Mouse (Mus musculus) CD4-positive, CD25-positive, alpha-beta regulatory T cell, adult 2 months (primary cell): ENCODE results near the gene Mrtfb.
A peak's percentile ranks its signal among the peaks of the same experiment; 100 is the strongest.

Source experiments
- DNase-seq: peaks from one replicate; pipeline ENCODE4 v3.0.0-alpha.2; 2012; ENCODE audit warnings: low read depth, low spot score

The Mrtfb gene

GRCm38 (mm10) chr16:13255855-13256635 is at the start of gene Mrtfb:
TSS of gene Mrtfb (plus strand) at chr16:13256481.
- DNase-seq: peak; percentile 95

DNA sequence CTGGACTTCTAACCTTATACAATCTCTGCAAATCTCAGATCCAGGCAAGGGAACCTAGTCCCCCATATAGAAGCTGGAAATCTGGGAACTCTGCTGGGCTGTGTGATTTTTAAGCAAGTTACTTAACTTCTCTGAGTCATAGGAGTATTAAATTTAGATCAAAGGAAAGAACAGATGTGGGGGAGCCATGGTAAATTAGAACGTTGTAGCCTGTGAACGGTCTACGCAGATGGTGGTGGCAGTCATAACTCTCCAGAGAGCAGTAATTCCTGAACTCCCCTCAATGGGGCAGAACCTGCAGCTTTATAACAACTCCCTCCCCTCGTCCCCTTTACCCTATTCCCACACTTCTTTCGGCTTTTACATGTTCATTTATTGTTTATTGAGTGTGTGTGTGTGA is 48.6 kb upstream of the Mrtfb start:
- DNase-seq: no peak

DNA sequence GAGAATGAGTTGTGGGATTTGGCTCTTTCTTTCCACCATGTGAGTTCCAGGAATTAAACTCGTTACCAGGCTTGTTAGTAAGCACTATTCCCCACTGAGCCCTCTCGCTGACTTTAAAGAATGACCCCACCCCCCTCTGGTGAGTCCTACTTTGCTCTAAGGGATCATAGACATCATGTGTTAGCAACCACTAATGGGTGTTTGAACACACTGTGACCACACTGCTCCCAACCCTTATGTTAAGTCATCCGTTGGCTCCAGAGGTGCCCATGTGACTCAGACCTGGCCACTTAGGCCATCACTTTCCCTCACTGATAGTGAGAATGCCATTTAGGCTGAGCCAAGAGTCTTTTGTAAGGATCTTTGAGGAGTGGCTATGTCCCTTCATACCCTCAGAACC is 48.2 kb upstream of the Mrtfb start:
- DNase-seq: no peak

GRCm38 (mm10) chr16:13212781-13213180 is 43.5 kb upstream of the Mrtfb start:
- no peak for DNase-seq

DNA sequence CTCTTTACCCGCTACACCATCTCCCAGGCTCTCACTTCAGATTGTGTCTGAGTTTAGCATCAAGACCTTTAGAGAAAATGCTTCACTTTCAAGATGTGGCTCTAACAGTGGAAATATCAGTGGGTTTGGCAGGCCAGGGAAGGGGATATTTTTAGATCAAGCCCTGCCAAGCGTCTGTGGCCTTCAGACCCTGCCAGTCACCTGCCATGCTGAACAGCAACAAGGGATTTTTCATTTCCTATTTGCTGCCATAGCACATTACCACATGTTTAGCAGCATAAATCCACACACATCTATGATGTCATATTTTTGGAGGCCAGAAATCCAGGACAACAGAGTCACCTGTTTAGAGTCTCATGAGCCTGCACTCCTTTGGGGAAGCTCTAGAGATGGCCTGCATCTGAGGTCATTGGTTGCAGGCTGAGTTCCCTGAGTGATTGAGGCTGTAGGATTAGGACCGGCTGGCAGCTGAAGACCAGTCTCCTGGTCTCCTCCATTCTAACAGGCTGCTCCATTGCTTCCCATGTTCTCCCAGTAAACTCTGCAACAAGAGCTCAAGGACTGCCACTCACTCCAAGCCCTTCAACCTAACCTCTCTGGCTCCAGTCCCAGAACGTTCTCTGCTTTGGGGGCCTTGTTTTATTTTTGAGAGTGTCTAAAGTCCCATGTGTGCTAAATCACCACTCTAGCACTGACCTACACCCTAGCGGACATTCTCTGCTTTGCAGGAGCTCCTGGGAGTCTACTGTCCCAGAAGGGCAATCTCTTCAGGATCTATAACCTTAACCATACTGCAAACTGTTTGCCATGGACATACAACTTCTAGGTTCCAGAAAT is 39.9 kb upstream of the Mrtfb start:
- no peak for DNase-seq

- no peak for DNase-seq
Measured at GRCm38 (mm10) chr16:13217951-13218350, 38.3 kb upstream of the Mrtfb start.

DNA sequence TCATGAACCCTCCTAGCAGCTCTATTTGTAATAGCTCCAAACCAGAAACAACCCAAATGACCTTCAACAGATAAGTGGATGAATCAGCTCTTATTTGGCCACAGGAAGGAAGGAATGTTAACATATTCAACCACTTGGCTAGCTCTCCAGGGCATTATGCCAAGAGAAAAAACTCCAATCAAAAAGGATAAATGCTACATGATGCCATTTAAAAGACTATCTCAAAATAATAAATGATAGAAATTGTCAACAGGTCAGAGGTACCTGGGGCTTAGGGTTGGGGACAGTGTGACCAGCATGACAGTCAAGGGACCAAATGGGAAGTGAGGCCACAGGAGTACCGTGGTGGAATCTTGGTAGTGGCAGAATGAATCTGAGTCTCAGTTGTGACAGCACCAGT is 34.8 kb upstream of the Mrtfb start:
- DNase-seq: no peak

GRCm38 (mm10) chr16:13232043-13232442 is 24.2 kb upstream of the Mrtfb start:
- no peak for DNase-seq

DNA sequence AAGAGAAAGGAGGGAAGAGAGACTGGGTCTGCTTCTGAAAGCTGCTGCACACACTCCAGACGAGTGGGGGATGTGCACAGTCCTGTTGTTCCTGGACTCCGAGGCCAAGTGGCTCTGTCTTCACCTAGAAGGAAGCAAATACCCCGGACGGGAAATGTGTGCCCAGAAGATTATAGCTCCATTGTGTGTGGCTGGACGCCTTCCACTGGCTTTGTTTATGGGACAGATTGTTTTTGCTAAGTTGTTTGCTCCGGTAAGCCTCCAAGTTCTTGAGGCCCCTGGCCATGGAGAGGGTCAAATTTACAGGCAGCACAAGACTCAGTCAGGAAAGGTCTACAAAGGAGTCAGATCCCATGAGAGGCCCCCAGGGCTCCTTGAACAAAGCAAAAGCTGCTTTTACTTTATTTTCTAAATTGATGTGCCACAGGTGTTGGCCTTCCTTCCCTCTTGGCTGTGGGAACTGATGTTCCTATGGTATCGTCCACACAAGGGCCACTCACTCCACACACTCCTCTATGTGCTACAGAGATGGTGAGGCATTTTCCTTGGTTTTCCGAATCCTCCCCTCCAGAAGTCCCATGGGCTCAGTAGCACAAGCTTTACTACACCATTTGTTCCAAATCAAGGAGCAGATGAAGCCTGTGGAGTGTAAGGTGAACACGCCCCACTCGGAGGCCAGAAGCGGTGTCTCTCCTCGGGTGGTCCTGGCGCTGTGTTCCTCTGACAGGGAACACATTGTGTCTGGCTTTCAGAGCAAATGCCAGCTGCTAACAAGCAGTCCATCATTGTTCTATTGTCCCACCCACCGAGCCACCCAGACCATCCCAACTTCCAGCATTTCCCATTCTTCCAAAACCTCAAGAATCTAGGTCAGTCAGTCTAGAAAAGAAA is 23.1 kb upstream of the Mrtfb start:
- no peak for DNase-seq

GRCm38 (mm10) chr16:13239039-13239438 is 17.2 kb upstream of the Mrtfb start:
- DNase-seq: no peak

- no peak for DNase-seq
Measured at GRCm38 (mm10) chr16:13239544-13239943, 16.7 kb upstream of the Mrtfb start.

- no peak for DNase-seq
Measured at GRCm38 (mm10) chr16:13240326-13240725, 16.0 kb upstream of the Mrtfb start.

GRCm38 (mm10) chr16:13245658-13246057 is 10.6 kb upstream of the Mrtfb start:
- DNase-seq: no peak

DNA sequence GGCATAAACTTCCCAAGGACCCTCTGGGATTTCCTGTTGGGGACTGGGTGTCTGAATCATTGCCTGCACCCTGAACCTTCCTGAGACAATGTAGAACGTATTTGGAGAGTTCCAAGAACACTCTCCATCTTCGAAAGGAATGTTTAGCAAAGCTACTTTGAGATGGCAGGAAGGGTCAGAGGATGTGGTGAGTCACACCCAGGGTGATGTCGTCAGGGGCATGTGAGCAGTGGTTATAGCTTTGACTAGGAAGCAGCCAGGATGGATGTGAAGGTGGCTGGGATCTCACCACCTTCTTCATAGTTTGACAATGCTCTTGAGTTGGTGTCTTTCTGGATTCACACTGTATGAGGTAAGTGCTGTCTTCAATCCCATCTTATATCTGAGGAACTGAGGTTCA is 9.4 kb upstream of the Mrtfb start:
- DNase-seq: no peak

- no peak for DNase-seq
Measured at GRCm38 (mm10) chr16:13250061-13250460, 6.2 kb upstream of the Mrtfb start.

- DNase-seq: peak; percentile 8
Measured at GRCm38 (mm10) chr16:13256667-13257527, 616 bp downstream of the Mrtfb start.

DNA sequence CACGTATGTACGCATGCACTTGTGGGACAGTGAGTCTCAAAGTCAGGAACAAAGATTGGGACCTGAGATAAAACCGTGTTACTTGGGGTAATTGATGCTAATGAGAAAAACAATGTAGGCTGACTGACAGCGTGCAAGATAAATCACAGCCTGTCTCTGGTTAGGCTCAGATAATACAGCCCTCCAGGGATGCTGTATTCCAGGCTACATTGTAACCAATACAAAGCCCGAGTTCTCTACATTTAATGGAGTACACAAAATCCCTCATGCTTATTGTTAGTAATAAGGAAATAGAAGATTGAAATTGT is 1.2 kb downstream of the Mrtfb start:
- DNase-seq: no peak

DNA sequence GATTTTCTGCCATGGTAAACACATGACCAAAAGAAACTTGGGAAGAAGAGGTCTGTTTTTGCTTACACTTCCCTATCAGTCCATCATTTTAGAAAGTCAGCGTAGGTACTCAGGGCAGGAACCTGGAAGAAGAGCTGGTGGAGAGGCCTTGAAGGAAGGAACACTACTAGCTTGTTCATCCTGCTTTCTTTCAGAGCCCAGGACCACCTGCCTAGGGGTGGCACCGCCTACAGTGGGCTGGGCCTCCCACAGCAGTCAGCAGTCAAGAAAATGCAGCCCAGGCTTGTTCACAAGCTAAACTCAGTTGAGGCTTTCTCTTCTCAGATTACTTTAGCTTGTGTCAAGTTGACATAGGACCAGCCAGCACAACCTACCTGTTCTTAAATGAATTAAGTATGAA is 2.7 kb downstream of the Mrtfb start:
- DNase-seq: no peak

- DNase-seq: no peak
Measured at GRCm38 (mm10) chr16:13266312-13266711, 10.0 kb downstream of the Mrtfb start.

DNA sequence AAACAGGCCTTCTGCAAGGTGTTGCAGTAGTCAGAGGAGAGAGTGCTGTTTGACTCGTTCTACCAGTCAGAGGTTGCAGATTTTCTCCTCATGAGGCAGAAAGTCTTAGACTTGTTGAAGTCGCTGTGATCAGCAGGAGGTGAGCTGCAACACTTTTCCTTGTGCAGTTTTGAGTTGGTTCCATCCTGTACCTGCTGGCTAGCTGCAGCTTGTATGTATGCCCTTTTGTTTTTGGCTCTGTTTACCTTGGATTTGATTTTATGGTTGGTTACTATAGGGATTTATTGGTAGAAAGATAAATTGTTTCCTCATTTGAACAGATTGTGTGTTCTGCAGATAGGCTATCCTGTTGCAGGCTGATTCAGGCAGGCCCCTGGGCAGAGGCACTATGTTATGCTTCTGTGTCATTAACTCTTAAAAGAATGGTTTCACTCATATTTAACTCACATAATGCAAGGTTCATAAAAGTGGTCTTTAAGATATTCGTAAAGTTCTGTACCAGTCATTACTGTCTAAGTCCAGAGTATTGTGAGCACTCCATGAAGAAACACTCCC is 11.1 kb downstream of the Mrtfb start:
- no peak for DNase-seq

- no peak for DNase-seq
Measured at GRCm38 (mm10) chr16:13269426-13269825, 13.1 kb downstream of the Mrtfb start.
